Mouse (Mus musculus): ENCODE results near the gene Pde9a. TPM values are rescaled to one million over a fixed set of nuclear protein-coding genes. Genes with fewer than 3 reads are reported as not detected.

The Pde9a gene
- polyA plus RNA-seq, 1 experiment from 2014 or later: 52.3 TPM

Other genes with a start within 250 kb of the Pde9a start
- not detected in 2 replicates for gene Tff2, start 241.9 kb upstream of the Pde9a start, polyA plus RNA-seq (2015; fragmentation: Nextera tagmentation; extraction: Ambion mirVana)
- gene Tff1, start 220.9 kb upstream of the Pde9a start, polyA plus RNA-seq (2015; fragmentation: Nextera tagmentation; extraction: Ambion mirVana): not detected in 2 replicates
- gene Tmprss3, start 187.2 kb upstream of the Pde9a start, polyA plus RNA-seq (2015; fragmentation: Nextera tagmentation; extraction: Ambion mirVana): not detected in 2 replicates
- 0.04 TPM in 1 of 2 replicates, not detected in the other for gene Ubash3a, start 178.3 kb upstream of the Pde9a start, polyA plus RNA-seq (2015; fragmentation: Nextera tagmentation; extraction: Ambion mirVana)
- gene Rsph1, start 108.8 kb upstream of the Pde9a start, polyA plus RNA-seq (2015; fragmentation: Nextera tagmentation; extraction: Ambion mirVana): 4.0 and 5.2 TPM in 2 replicates
- gene Slc37a1, start 99.4 kb upstream of the Pde9a start, polyA plus RNA-seq (2015; fragmentation: Nextera tagmentation; extraction: Ambion mirVana): 10.4 and 11.4 TPM in 2 replicates
- 37.9 and 43.6 TPM in 2 replicates for gene Wdr4, start 133.8 kb downstream of the Pde9a start, polyA plus RNA-seq (2015; fragmentation: Nextera tagmentation; extraction: Ambion mirVana)
- 340 and 354 TPM in 2 replicates for gene Ndufv3, start 133.9 kb downstream of the Pde9a start, polyA plus RNA-seq (2015; fragmentation: Nextera tagmentation; extraction: Ambion mirVana)
- gene Pknox1, start 178.5 kb downstream of the Pde9a start, polyA plus RNA-seq (2015; fragmentation: Nextera tagmentation; extraction: Ambion mirVana): 29.6 and 30.5 TPM in 2 replicates